In genomic region chr7:112471316-112471715, GRCm38 (mm10) we compare ENCODE assay signal across 12 mouse cellular contexts. TPM values are rescaled to one million over a fixed set of nuclear protein-coding genes. Genes with fewer than 3 reads are reported as not detected.
DNase-seq lines count a peak whose midpoint lies in the region; ATAC-seq lines count a peak whose summit lies in the region.
"Had no signal": no experiment of that assay in that cellular context is flagged by ENCODE, and none has a peak within 500 bp of the region (broad histone marks: within the 10 kb centered on the region; RNA-seq: fewer than 3 reads in every experiment).

No protein-coding gene starts in this region.

- H3K4me2 ChIP-seq in embryonic facial prominence, embryonic 12.5 days (replicated peaks), result no peak overlapping the region
- no peak overlapping the region for H3K4me2 ChIP-seq in lung, embryonic 15.5 days
- no peak overlapping the region for H3K4me2 ChIP-seq in midbrain, embryonic 14.5 days (ENCODE audit: low read length)
- H3K4me2 ChIP-seq: hindbrain, embryonic 15.5 days; liver, embryonic 13.5 days had no signal

- no peak for DNase-seq in embryonic facial prominence, embryonic 10.5 days (ENCODE audit: low spot score)
- no peak for DNase-seq in lung, postnatal 14 days
- peak; percentile 44 for DNase-seq in heart, adult 8-10 months (ENCODE audit: low spot score)
- DNase-seq in lung, postnatal 36 days, result peak; percentile 44
- no peak for DNase-seq in midbrain, embryonic 14.5 days
- no peak for DNase-seq in Muller cell, postnatal 12 days (ENCODE audit: inconsistent ontology term)
- DNase-seq: liver, embryonic 13.5 days had no signal

- 62% methylated on average over 7 of the region's 7 CpGs for WGBS in embryonic facial prominence, embryonic 12.5 days
- WGBS in embryonic facial prominence, embryonic 10.5 days, result 79% methylated on average over 7 of the region's 7 CpGs
- WGBS in lung, embryonic 15.5 days, result 51% methylated on average over 7 of the region's 7 CpGs
- WGBS in midbrain, embryonic 14.5 days, result 71% methylated on average over 7 of the region's 7 CpGs

- no peak for ATAC-seq in embryonic facial prominence, embryonic 12.5 days (ENCODE audit: insufficient number of reproducible peaks, insufficient read depth, low FRiP score, low TSS enrichment)
- ATAC-seq in lung, embryonic 15.5 days (ENCODE audit: borderline replicate concordance, extremely low read depth, low FRiP score, low TSS enrichment), result no peak
- ATAC-seq in midbrain, embryonic 14.5 days (ENCODE audit: low FRiP score, low TSS enrichment), result no peak

- no peak overlapping the region for H3K4me3 ChIP-seq in embryonic facial prominence, embryonic 12.5 days
- no peak overlapping the region for H3K4me3 ChIP-seq in embryonic facial prominence, embryonic 10.5 days
- no peak overlapping the region for H3K4me3 ChIP-seq in lung, embryonic 15.5 days
- no peak overlapping the region for H3K4me3 ChIP-seq in midbrain, embryonic 14.5 days (replicated peaks; ENCODE audit: low read depth, low read length)
- H3K4me3 ChIP-seq: hindbrain, embryonic 15.5 days; liver, embryonic 13.5 days; megakaryocyte, embryonic 14.5 days had no signal

- H3K9ac ChIP-seq in embryonic facial prominence, embryonic 12.5 days, result no peak overlapping the region
- H3K9ac ChIP-seq in lung, embryonic 15.5 days, result no peak overlapping the region
- no peak overlapping the region for H3K9ac ChIP-seq in midbrain, embryonic 14.5 days (replicated peaks; ENCODE audit: low read length)
- H3K9ac ChIP-seq: hindbrain, embryonic 15.5 days; liver, embryonic 13.5 days had no signal

- H3K9me3 ChIP-seq in embryonic facial prominence, embryonic 12.5 days, result no peaks in the 10 kb centered on the region
- no peaks in the 10 kb centered on the region for H3K9me3 ChIP-seq in embryonic facial prominence, embryonic 10.5 days
- no peaks in the 10 kb centered on the region for H3K9me3 ChIP-seq in lung, embryonic 15.5 days
- H3K9me3 ChIP-seq in midbrain, embryonic 14.5 days (ENCODE audit: control insufficient read depth, low read length), result no peaks in the 10 kb centered on the region
- H3K9me3 ChIP-seq: hindbrain, embryonic 15.5 days; liver, embryonic 13.5 days; megakaryocyte, embryonic 14.5 days had no signal

- no peaks in the 10 kb centered on the region for H3K36me3 ChIP-seq in embryonic facial prominence, embryonic 12.5 days
- H3K36me3 ChIP-seq in embryonic facial prominence, embryonic 10.5 days (replicated peaks), result no peaks in the 10 kb centered on the region
- H3K36me3 ChIP-seq in lung, embryonic 15.5 days, result no peaks in the 10 kb centered on the region
- H3K36me3 ChIP-seq in midbrain, embryonic 14.5 days (ENCODE audit: control insufficient read depth, insufficient read depth, low read length), result no peaks in the 10 kb centered on the region
- H3K36me3 ChIP-seq: hindbrain, embryonic 15.5 days; liver, embryonic 13.5 days had no signal

- no peaks in the 10 kb centered on the region for H3K27me3 ChIP-seq in embryonic facial prominence, embryonic 12.5 days
- no peaks in the 10 kb centered on the region for H3K27me3 ChIP-seq in embryonic facial prominence, embryonic 10.5 days (replicated peaks; ENCODE audit: low read depth, poor library complexity, severe bottlenecking)
- no peaks in the 10 kb centered on the region for H3K27me3 ChIP-seq in lung, embryonic 15.5 days
- no peaks in the 10 kb centered on the region for H3K27me3 ChIP-seq in midbrain, embryonic 14.5 days (ENCODE audit: control insufficient read depth, insufficient read depth, low read length)
- H3K27me3 ChIP-seq: liver, embryonic 13.5 days had no signal

- H3K4me1 ChIP-seq in embryonic facial prominence, embryonic 12.5 days, result peaks cover 61% of the 10 kb centered on the region
- peaks cover 74% of the 10 kb centered on the region for H3K4me1 ChIP-seq in embryonic facial prominence, embryonic 10.5 days
- H3K4me1 ChIP-seq in lung, embryonic 15.5 days, result peaks cover 52% of the 10 kb centered on the region
- peaks cover 7% of the 10 kb centered on the region for H3K4me1 ChIP-seq in midbrain, embryonic 14.5 days (ENCODE audit: control insufficient read depth, insufficient read depth, low read length)
- H3K4me1 ChIP-seq: megakaryocyte, embryonic 14.5 days had no signal

- peak overlapping the region; percentile 41; the same call in 1 of the 2 replicates for H3K27ac ChIP-seq in embryonic facial prominence, embryonic 12.5 days
- no peak overlapping the region for H3K27ac ChIP-seq in embryonic facial prominence, embryonic 10.5 days (replicated peaks)
- peak overlapping the region; percentile 23; the same call in 1 of the 2 replicates for H3K27ac ChIP-seq in lung, embryonic 15.5 days
- H3K27ac ChIP-seq in midbrain, embryonic 14.5 days (replicated peaks; ENCODE audit: low read depth, low read length), result no peak overlapping the region
- H3K27ac ChIP-seq: hindbrain, embryonic 15.5 days; liver, embryonic 13.5 days had no signal

RNA-seq across cellular contexts. Expression of gene Parva, which starts 44.0 kb away (rescaled TPM):
- polyA plus RNA-seq in embryonic facial prominence, embryonic 12.5 days (2016; fragmentation: Nextera tagmentation; extraction: Ambion mirVana), result 98.4 and 112 TPM in 2 replicates
- polyA plus RNA-seq in embryonic facial prominence, embryonic 10.5 days (2016; fragmentation: Nextera tagmentation; extraction: Ambion mirVana), result 62.7 and 70.3 TPM in 2 replicates
- polyA plus RNA-seq in lung, embryonic 15.5 days (2015; fragmentation: Nextera tagmentation; extraction: Ambion mirVana), result 109 TPM in 2 replicates
- total RNA-seq in heart, adult 8-10 months (2022), result 10 to 100 TPM; 42.6 to 46.1 (median 44.5) TPM
- 16.5 and 24.6 TPM in 2 replicates for polyA plus RNA-seq in midbrain, embryonic 14.5 days (2014; fragmentation: Nextera tagmentation; extraction: Ambion mirVana)
- total RNA-seq: MEL had no signal

Comparison
In these comparisons a context has a peak if more than half of its experiments do, and no peak if none do; other contexts are left out.
1. H3K27ac ChIP-seq: peak in embryonic facial prominence, embryonic 12.5 days (single experiment) and lung, embryonic 15.5 days (single experiment); none in embryonic facial prominence, embryonic 10.5 days (single experiment) and midbrain, embryonic 14.5 days (single experiment).
2. DNase-seq: peak in heart, adult 8-10 months (single experiment) and lung, postnatal 36 days (single experiment); none in embryonic facial prominence, embryonic 10.5 days (single experiment), lung, postnatal 14 days (single experiment), midbrain, embryonic 14.5 days (single experiment) and Muller cell, postnatal 12 days (single experiment).